Mouse (Mus musculus) erythroblast, embryonic 14.5 days (primary cell): Measurements from ENCODE around the gene Gm4894.

Source experiments
- GATA1 ChIP-seq: IDR thresholded peaks from 2 replicates; pipeline ENCODE4 v1.6.1; 2012; ENCODE audit warnings: low read length, inconsistent platforms, mixed read lengths
- TAL1 ChIP-seq: IDR thresholded peaks from 3 replicates; pipeline ENCODE4 v1.6.1; 2012; ENCODE audit warnings: low read length, inconsistent platforms, mixed read lengths

- TF ChIP-seq TAL1 (no peak), GATA1 (no peak)
Observed at GRCm38 (mm10) chr9:49275976-49276375, 25.6 kb downstream of the Gm4894 start.
